Mouse (Mus musculus) bone marrow, adult 2 months (tissue): ENCODE measurements around the gene Ror1. TPM values are rescaled to one million over a fixed set of nuclear protein-coding genes. Genes with fewer than 3 reads are reported as not detected.

Experiments
- H3K27ac ChIP-seq: fragments of 200-500 bp; 2 replicates; pipeline ENCODE4 v1.5.1; 2012; ENCODE audit warnings: low read depth, mild to moderate bottlenecking, control low read depth, inconsistent platforms, low read length; ENCODE audit not compliant: control insufficient read depth, poor library complexity, insufficient read depth
- H3K4me1 ChIP-seq: fragments of 200-500 bp; 2 replicates; pipeline ENCODE4 v1.6.1; 2011; ENCODE audit warnings: low read length; ENCODE audit not compliant: control insufficient read depth, insufficient read depth
- H3K4me3 ChIP-seq: fragments of 200-500 bp; replicated peaks from 2 replicates; pipeline ENCODE3; 2011; ENCODE audit warnings: mild to moderate bottlenecking, low read depth, low read length, control low read depth; ENCODE audit not compliant: control insufficient read depth
- CTCF ChIP-seq: fragments of 200-500 bp; IDR thresholded peaks from 2 replicates; pipeline ENCODE4 v1.5.1; 2011; ENCODE audit warnings: low read length, control low read depth; ENCODE audit not compliant: control insufficient read depth, insufficient read depth
- POLR2A ChIP-seq: fragments of 200-500 bp; IDR thresholded peaks from 2 replicates; pipeline ENCODE4 v1.6.1; 2011; ENCODE audit warnings: low read depth, mild to moderate bottlenecking, control low read depth, low read length, borderline replicate concordance; ENCODE audit not compliant: control insufficient read depth
- WGBS: fragments of 180-500 bp; shearing (Covaris S2); methylation state at CpG from one replicate; pipeline ENCODE4 v1.1.7; 2018; 5-methylcytosine and 5-hydroxymethylcytosine counted together
- polyA plus RNA-seq: library from polyadenylated mRNA; stranded (reverse); fragments of >200 nt; gene quantifications from 2 replicates; pipeline ENCODE4 v1.2.4, GENCODE M21; 2011; ENCODE audit warnings: low replicate concordance; ENCODE audit not compliant: missing spikeins, insufficient read depth, insufficient read length

Gene Ror1
- polyA plus RNA-seq, 1 experiment, result not detected

GRCm38 (mm10) chr4:100287829-100288228 lies 192.2 kb downstream of the Ror1 start:
- H3K4me3 ChIP-seq, result no peak overlapping the region
- TF ChIP-seq POLR2A, result no peak
- no peak for TF ChIP-seq CTCF
- H3K4me1 ChIP-seq, result no peaks in the 10 kb centered on the region
- 84% methylated on average over 4 of the region's 4 CpGs for WGBS
- H3K27ac ChIP-seq, result no peak overlapping the region

GRCm38 (mm10) chr4:100291015-100291651 lies 195.5 kb downstream of the Ror1 start:
- no peak for TF ChIP-seq CTCF
- no peak for TF ChIP-seq POLR2A
- 73% methylated on average over 5 of the region's 5 CpGs for WGBS
- Histone ChIP-seq H3K4me3 (no peak overlapping the region), H3K27ac (no peak overlapping the region), H3K4me1 (no peaks in the 10 kb centered on the region)

- no peak for TF ChIP-seq POLR2A
- TF ChIP-seq CTCF, result no peak
- no peak overlapping the region for H3K4me3 ChIP-seq
- 76% methylated on average over 6 of the region's 6 CpGs for WGBS
Measured at GRCm38 (mm10) chr4:100297678-100298077, 202.1 kb downstream of the Ror1 start.

GRCm38 (mm10) chr4:100298566-100298965 lies 203.0 kb downstream of the Ror1 start:
- no peak overlapping the region for H3K27ac ChIP-seq
- H3K4me1 ChIP-seq, result no peaks in the 10 kb centered on the region
- 84% methylated on average over 5 of the region's 5 CpGs for WGBS
- H3K4me3 ChIP-seq, result no peak overlapping the region
- TF ChIP-seq POLR2A (no peak), CTCF (no peak)

More at GRCm38 (mm10) chr4:100297678-100298077, 202.1 kb downstream of the Ror1 start:
- no peak overlapping the region for H3K27ac ChIP-seq
- H3K4me1 ChIP-seq, result no peaks in the 10 kb centered on the region

GRCm38 (mm10) chr4:100300171-100300570 lies 204.6 kb downstream of the Ror1 start:
- no peak overlapping the region for H3K4me3 ChIP-seq
- no peaks in the 10 kb centered on the region for H3K4me1 ChIP-seq
- TF ChIP-seq POLR2A (no peak), CTCF (no peak)
- WGBS, result 85% methylated on average over 5 of the region's 5 CpGs
- no peak overlapping the region for H3K27ac ChIP-seq

GRCm38 (mm10) chr4:100301423-100301822 lies 205.8 kb downstream of the Ror1 start:
- Histone ChIP-seq H3K27ac (no peak overlapping the region), H3K4me3 (no peak overlapping the region), H3K4me1 (no peaks in the 10 kb centered on the region)
- WGBS, result 86% methylated on average over 1 of the region's 1 CpGs
- no peak for TF ChIP-seq CTCF
- TF ChIP-seq POLR2A, result no peak

GRCm38 (mm10) chr4:100307365-100307764 lies 211.8 kb downstream of the Ror1 start:
- no peak overlapping the region for H3K27ac ChIP-seq
- WGBS, result 69% methylated on average over 4 of the region's 4 CpGs

GRCm38 (mm10) chr4:100311775-100312537 lies 216.4 kb downstream of the Ror1 start:
- no peaks in the 10 kb centered on the region for H3K4me1 ChIP-seq
- TF ChIP-seq CTCF (no peak), POLR2A (no peak)
- no peak overlapping the region for H3K4me3 ChIP-seq
- WGBS, result 85% methylated on average over 10 of the region's 10 CpGs
- H3K27ac ChIP-seq, result no peak overlapping the region

More at GRCm38 (mm10) chr4:100307365-100307764, 211.8 kb downstream of the Ror1 start:
- Histone ChIP-seq H3K4me1 (no peaks in the 10 kb centered on the region), H3K4me3 (no peak overlapping the region)
- TF ChIP-seq POLR2A (no peak), CTCF (no peak)
